Mouse (Mus musculus) embryonic facial prominence, embryonic 11.5 days (tissue): ENCODE data around the gene Abhd12. TPM values are rescaled to one million over a fixed set of nuclear protein-coding genes. Genes with fewer than 3 reads are reported as not detected.
"Not testable (repeated sequence)": the region's sequence is repeated elsewhere in the genome, so short reads cannot be mapped to it uniquely, and the experiment has no call there.

Source experiments
- ATAC-seq: fragments of 200-750 bp; cut with Nextera tagmentation; replicated peaks from 2 replicates; pipeline ENCODE4 v1.8.0; 2017; ENCODE audit warnings: low read depth; ENCODE audit not compliant: insufficient number of reproducible peaks, low FRiP score, low TSS enrichment
- DNase-seq: peaks from one replicate; pipeline ENCODE4 v3.0.0-alpha.2; 2015; ENCODE audit warnings: low spot score
- H3K27ac ChIP-seq: fragments of 300-500 bp; sonication (generic); replicated peaks from 2 replicates; pipeline ENCODE4 v1.5.1; 2014; ENCODE audit warnings: mild to moderate bottlenecking, low read depth, low read length, control low read depth
- H3K27me3 ChIP-seq: fragments of 300-500 bp; sonication (generic); 2 replicates; pipeline ENCODE4 v1.6.1; 2014; ENCODE audit warnings: mild to moderate bottlenecking, low read length, moderate library complexity, mixed read lengths; ENCODE audit not compliant: control insufficient read depth, insufficient read depth
- H3K36me3 ChIP-seq: fragments of 300-500 bp; sonication (generic); replicated peaks from 2 replicates; pipeline ENCODE4 v1.6.1; 2014; ENCODE audit warnings: low read depth, mild to moderate bottlenecking, low read length, moderate library complexity, mixed read lengths; ENCODE audit not compliant: control insufficient read depth, insufficient read depth
- H3K4me1 ChIP-seq: fragments of 300-500 bp; sonication (generic); 2 replicates; pipeline ENCODE4 v1.6.1; 2014; ENCODE audit warnings: low read length, mixed read lengths; ENCODE audit not compliant: control insufficient read depth, insufficient read depth
- H3K4me2 ChIP-seq: fragments of 300-500 bp; sonication (generic); 2 replicates; pipeline ENCODE4 v1.6.1; 2014; ENCODE audit warnings: low read depth, mild to moderate bottlenecking, control low read depth, low read length, moderate library complexity
- H3K4me3 ChIP-seq: fragments of 300-500 bp; sonication (generic); 2 replicates; pipeline ENCODE4 v1.5.1; 2014; ENCODE audit warnings: low read depth, low read length, control low read depth
- H3K9ac ChIP-seq: fragments of 300-500 bp; sonication (generic); replicated peaks from 2 replicates; pipeline ENCODE4 v1.6.1; 2014; ENCODE audit warnings: mild to moderate bottlenecking, control low read depth, low read length
- H3K9me3 ChIP-seq: fragments of 300-500 bp; sonication (generic); replicated peaks from 2 replicates; pipeline ENCODE4 v1.6.1; 2016; ENCODE audit warnings: mild to moderate bottlenecking, low read length, inconsistent platforms, mixed read lengths; ENCODE audit not compliant: control insufficient read depth
- WGBS: fragments of 180-500 bp; shearing (Covaris S2); extraction: QIAGEN DNeasy Blood & Tissue Kit; methylation state at CpG from one replicate; pipeline ENCODE4 v1.1.7; 2014; 5-methylcytosine and 5-hydroxymethylcytosine counted together
- polyA plus RNA-seq: library from polyadenylated mRNA; unstranded; fragments of >200 nt; fragmentation: Nextera tagmentation; extraction: Ambion mirVana; gene quantifications from 2 replicates; pipeline ENCODE4 v1.2.1, GENCODE M21; 2014

Gene Abhd12
- polyA plus RNA-seq, 1 experiment from 2014 or later = 54.9 TPM

DNA sequence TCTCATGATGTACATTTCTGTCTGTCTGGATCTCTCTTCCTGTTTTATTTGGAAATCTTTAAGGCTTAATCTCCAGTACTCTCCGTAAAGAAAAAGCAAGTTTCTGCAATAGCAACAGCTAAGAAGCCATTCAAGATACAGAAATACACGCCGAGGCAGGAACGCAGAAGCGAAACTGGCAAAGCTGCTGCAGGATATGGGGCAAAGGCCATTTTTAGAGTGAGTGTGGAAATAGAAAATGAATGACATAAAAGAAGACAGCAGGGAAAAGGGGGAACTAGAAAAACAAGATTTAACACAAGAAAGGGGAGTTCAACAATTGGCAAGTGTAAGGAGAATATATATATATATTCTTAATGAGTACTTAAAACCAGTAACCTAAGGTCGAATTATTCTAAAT is 17.2 kb upstream of the Abhd12 start:
- DNase-seq (no peak), ATAC-seq (no peak)
- Histone ChIP-seq H3K4me1 (no peaks in the 10 kb centered on the region), H3K27ac (no peak overlapping the region), H3K4me3 (no peak overlapping the region), H3K9ac (no peak overlapping the region), H3K4me2 (no peak overlapping the region), H3K36me3 (no peaks in the 10 kb centered on the region; the same call in 1 of the 2 replicates), H3K9me3 (no peaks in the 10 kb centered on the region), H3K27me3 (no peaks in the 10 kb centered on the region)
- 97% methylated on average over 6 of the region's 6 CpGs for WGBS

DNA sequence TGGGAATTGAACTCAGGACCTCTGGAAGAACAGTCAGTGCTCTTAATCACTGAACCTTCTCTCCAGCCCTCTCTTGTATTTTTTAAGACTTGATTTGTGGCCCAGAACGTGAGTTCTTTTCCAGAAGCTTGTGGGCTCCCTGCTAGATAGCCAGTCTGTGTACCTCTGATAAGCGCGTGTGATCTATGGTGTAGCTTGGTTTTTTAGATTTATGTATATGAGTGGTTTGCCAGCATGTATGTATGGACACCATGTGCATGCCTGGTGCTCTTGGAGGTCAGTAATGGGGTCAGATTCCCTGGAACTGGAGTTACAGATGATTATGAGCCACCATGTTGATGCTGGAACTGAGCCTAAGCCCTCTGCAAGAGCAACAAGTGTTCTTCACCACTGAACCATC is 16.0 kb upstream of the Abhd12 start:
- H3K9me3 ChIP-seq = no peaks in the 10 kb centered on the region
- no peak overlapping the region for H3K9ac ChIP-seq
- 93% methylated on average over 3 of the region's 3 CpGs for WGBS
- H3K27ac ChIP-seq = no peak overlapping the region
- DNase-seq = no peak
- H3K4me2 ChIP-seq = no peak overlapping the region
- no peak for ATAC-seq
- H3K36me3 ChIP-seq = no peaks in the 10 kb centered on the region; the same call in 1 of the 2 replicates
- no peak overlapping the region for H3K4me3 ChIP-seq
- no peaks in the 10 kb centered on the region for H3K4me1 ChIP-seq
- H3K27me3 ChIP-seq = no peaks in the 10 kb centered on the region

DNA sequence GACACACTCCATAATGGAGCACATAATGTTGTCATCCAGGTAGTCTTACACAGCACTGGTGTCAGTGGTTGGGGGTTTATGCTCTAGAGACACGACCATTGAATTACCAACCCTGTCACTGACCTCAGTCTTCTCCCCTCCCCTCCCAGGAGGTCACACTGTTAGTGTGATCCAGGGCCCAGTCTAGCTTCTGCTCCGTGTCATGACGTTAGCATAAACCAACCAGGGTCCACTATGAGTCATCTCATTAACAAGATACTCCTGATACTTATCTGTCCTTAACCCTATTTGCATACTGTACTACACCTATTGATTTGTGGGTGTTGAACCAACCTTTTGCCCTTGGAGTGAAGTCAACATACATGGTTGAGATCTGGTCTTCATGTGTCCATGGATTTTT is 14.2 kb upstream of the Abhd12 start:
- Histone ChIP-seq H3K4me1 (no peaks in the 10 kb centered on the region), H3K9ac (no peak overlapping the region), H3K4me2 (no peak overlapping the region), H3K27me3 (no peaks in the 10 kb centered on the region), H3K27ac (no peak overlapping the region), H3K4me3 (no peak overlapping the region), H3K36me3 (no peaks in the 10 kb centered on the region; the same call in 1 of the 2 replicates), H3K9me3 (no peaks in the 10 kb centered on the region)
- DNase-seq = no peak
- ATAC-seq = 0 out of 2 replicates have a peak, but pooled peaks have one; percentile 23
- whole genome bisulfite sequencing = 91% methylated on average over 3 of the region's 3 CpGs

DNA sequence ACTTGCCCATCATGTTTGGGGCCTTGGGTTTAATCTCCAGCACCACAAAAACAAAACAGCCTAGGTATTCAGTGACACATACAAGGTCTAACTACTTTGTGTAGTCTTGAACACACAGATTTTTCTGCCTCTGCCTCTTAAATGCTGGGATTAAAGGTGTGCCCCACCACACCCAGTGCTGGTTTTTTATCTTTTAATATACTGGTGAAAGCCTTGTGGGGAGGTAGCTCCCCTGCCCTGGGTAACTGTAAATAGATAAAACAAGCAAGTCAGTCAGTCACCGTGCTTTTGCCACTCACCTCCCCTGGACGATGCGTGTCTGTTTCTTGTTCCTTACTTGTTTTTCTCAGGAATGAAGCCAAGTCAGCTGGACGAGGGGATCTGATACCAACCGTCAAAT is 11.2 kb upstream of the Abhd12 start:
- H3K9me3 ChIP-seq = no peaks in the 10 kb centered on the region
- 93% methylated on average over 5 of the region's 5 CpGs for WGBS
- DNase-seq = no peak
- H3K4me1 ChIP-seq = no peaks in the 10 kb centered on the region
- no peak overlapping the region for H3K9ac ChIP-seq
- no peaks in the 10 kb centered on the region for H3K27me3 ChIP-seq
- no peaks in the 10 kb centered on the region; the same call in 1 of the 2 replicates for H3K36me3 ChIP-seq
- no peak for ATAC-seq
- no peak overlapping the region for H3K4me3 ChIP-seq
- H3K27ac ChIP-seq = no peak overlapping the region
- no peak overlapping the region for H3K4me2 ChIP-seq

- Histone ChIP-seq H3K36me3 (no peaks in the 10 kb centered on the region; the same call in 1 of the 2 replicates), H3K4me1 (no peaks in the 10 kb centered on the region), H3K4me3 (no peak overlapping the region), H3K27ac (no peak overlapping the region), H3K9me3 (no peaks in the 10 kb centered on the region), H3K9ac (no peak overlapping the region), H3K4me2 (no peak overlapping the region), H3K27me3 (no peaks in the 10 kb centered on the region)
- ATAC-seq (no peak), DNase-seq (no peak)
- 80% methylated on average over 4 of the region's 4 CpGs for WGBS
Measured at GRCm38 (mm10) chr2:150914781-150915515, 10.4 kb upstream of the Abhd12 start.

- no peaks in the 10 kb centered on the region for H3K9me3 ChIP-seq
- H3K4me2 ChIP-seq = peak overlapping the region; percentile 47
- H3K4me1 ChIP-seq = no peaks in the 10 kb centered on the region
- no peak overlapping the region for H3K27ac ChIP-seq
- 48% methylated on average over 7 of the region's 10 CpGs for WGBS
- H3K36me3 ChIP-seq = no peaks in the 10 kb centered on the region
- H3K9ac ChIP-seq = peak overlapping the region; percentile 59
- peak overlapping the region; percentile 54 for H3K4me3 ChIP-seq
- DNase-seq (peak; percentile 8), ATAC-seq (0 out of 2 replicates have a peak, but pooled peaks have one; percentile 39)
- no peaks in the 10 kb centered on the region for H3K27me3 ChIP-seq
Measured at GRCm38 (mm10) chr2:150910295-150910881, 5.8 kb upstream of the Abhd12 start.

GRCm38 (mm10) chr2:150909429-150910039 is 5.0 kb upstream of the Abhd12 start:
- ATAC-seq (peak; percentile 90), DNase-seq (peak; percentile 97)
- under 1% methylated on average over 35 of the region's 35 CpGs for WGBS
- no peaks in the 10 kb centered on the region for H3K9me3 ChIP-seq
- H3K4me2 ChIP-seq = peak overlapping the region; percentile 47
- no peaks in the 10 kb centered on the region for H3K27me3 ChIP-seq
- H3K36me3 ChIP-seq = no peaks in the 10 kb centered on the region
- H3K4me1 ChIP-seq = no peaks in the 10 kb centered on the region
- peak overlapping the region; percentile 54 for H3K4me3 ChIP-seq
- peak overlapping the region; percentile 78 for H3K27ac ChIP-seq
- peak overlapping the region; percentile 74 for H3K9ac ChIP-seq

- ATAC-seq, H3K4me2 ChIP-seq, H3K27me3 ChIP-seq, DNase-seq, H3K9me3 ChIP-seq, H3K9ac ChIP-seq, H3K36me3 ChIP-seq, H3K4me3 ChIP-seq, H3K27ac ChIP-seq, H3K4me1 ChIP-seq: not testable (repeated sequence)
- 43% methylated on average over 6 of the region's 6 CpGs for WGBS
Measured at GRCm38 (mm10) chr2:150908881-150909280, 4.3 kb upstream of the Abhd12 start.
